Mouse (Mus musculus): ENCODE results near the gene Tango6. TPM values are rescaled to one million over a fixed set of nuclear protein-coding genes. Genes with fewer than 3 reads are reported as not detected.
"Not testable (repeated sequence)": the region's sequence is repeated elsewhere in the genome, so short reads cannot be mapped to it uniquely, and the experiment has no call there.

Tango6 gene
- polyA plus RNA-seq, 1 experiment from 2014 or later: 10.1 TPM

DNA sequence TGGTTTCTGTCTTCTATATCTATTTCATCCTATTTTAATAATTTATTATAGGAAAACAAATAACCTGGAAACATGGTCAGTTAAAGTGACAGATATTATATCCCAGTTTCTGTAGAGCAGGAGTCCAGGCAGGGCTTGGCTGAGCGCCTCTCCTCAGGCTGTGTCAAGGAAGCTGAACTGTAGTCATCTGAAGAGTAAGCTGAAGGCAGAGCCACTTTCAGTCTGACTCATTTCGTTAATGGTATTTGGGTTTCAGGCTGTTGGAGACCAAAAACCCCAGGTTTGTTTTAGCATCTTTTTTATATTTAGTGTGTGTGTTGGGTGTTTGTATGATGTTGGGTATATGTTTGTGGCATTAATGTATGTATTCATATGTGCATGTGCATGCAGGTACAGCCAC, 112.0 kb downstream of the Tango6 start:
- Histone ChIP-seq H3K4me1 (ENCODE audit: control insufficient read depth, insufficient read depth, low read length) (no peaks in the 10 kb centered on the region), H3K9me3 (ENCODE audit: control insufficient read depth, low read depth, low read length) (no peaks in the 10 kb centered on the region), H3K9ac (replicated peaks; ENCODE audit: low read depth, low read length) (no peak overlapping the region), H3K36me3 (ENCODE audit: control insufficient read depth, insufficient read depth, low read length) (no peaks in the 10 kb centered on the region), H3K27me3 (ENCODE audit: control insufficient read depth, insufficient read depth, low read length) (no peaks in the 10 kb centered on the region), H3K27ac (ENCODE audit: low read length) (no peak overlapping the region), H3K4me3 (ENCODE audit: low read depth, low read length) (no peak overlapping the region), H3K4me2 (replicated peaks; ENCODE audit: low read depth, low read length) (no peak overlapping the region)
- 89% methylated on average over 2 of the region's 2 CpGs for WGBS
- no peak for ATAC-seq (ENCODE audit: insufficient number of reproducible peaks, insufficient read depth, low FRiP score, low read depth)

DNA sequence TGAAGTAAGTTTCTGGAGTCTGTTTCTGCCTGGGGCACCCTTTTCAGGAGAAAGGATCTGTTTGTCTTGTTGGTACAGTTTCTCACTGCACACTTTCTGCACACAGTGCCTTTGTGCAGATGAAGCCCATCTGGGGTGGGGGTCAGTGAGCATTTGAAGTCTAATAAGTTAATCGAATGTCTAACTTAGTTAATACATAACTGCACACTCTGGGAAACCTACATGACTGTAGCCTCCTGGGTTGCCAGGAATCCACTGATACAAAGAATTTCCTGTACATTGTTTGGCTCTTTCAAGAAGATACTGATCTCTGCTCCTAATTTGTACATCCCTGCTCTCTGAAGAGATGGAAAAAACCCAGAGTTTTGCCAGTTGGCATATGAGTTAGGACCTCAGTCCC, 117.0 kb downstream of the Tango6 start:
- no peak overlapping the region for H3K27ac ChIP-seq (ENCODE audit: low read length)
- H3K9ac ChIP-seq (replicated peaks; ENCODE audit: low read depth, low read length): no peak overlapping the region
- no peak overlapping the region for H3K4me2 ChIP-seq (replicated peaks; ENCODE audit: low read depth, low read length)
- H3K4me1 ChIP-seq (ENCODE audit: control insufficient read depth, insufficient read depth, low read length): no peaks in the 10 kb centered on the region
- no peaks in the 10 kb centered on the region for H3K9me3 ChIP-seq (ENCODE audit: control insufficient read depth, low read depth, low read length)
- no peak for ATAC-seq (ENCODE audit: insufficient number of reproducible peaks, insufficient read depth, low FRiP score, low read depth)
- no peaks in the 10 kb centered on the region for H3K27me3 ChIP-seq (ENCODE audit: control insufficient read depth, insufficient read depth, low read length)
- no peak overlapping the region for H3K4me3 ChIP-seq (ENCODE audit: low read depth, low read length)
- WGBS: 61% methylated on average over 1 of the region's 1 CpGs
- H3K36me3 ChIP-seq (ENCODE audit: control insufficient read depth, insufficient read depth, low read length): no peaks in the 10 kb centered on the region

DNA sequence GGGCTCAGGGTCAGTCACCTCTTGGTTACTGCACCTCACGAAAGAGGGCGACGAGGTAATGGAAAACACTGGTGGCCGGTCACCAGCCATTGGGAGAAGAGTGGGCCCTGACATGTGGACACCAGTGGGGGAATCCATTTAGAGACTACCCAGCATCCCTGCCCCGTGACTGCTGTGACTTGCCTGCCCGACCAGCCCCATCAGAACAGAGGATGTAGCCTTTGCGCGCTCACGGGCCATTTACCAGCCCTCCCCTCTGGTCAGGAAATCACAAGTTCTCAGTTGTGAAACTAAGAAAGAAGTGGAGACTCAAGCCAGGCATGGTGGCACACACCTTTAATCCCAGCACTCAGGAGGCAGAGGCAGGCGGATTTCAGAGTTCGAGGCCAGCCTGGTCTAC, 118.4 kb downstream of the Tango6 start:
- 92% methylated on average over 11 of the region's 11 CpGs for WGBS
- no peak overlapping the region for H3K4me3 ChIP-seq (ENCODE audit: low read depth, low read length)
- no peaks in the 10 kb centered on the region for H3K36me3 ChIP-seq (ENCODE audit: control insufficient read depth, insufficient read depth, low read length)
- no peak overlapping the region for H3K4me2 ChIP-seq (replicated peaks; ENCODE audit: low read depth, low read length)
- no peak overlapping the region for H3K27ac ChIP-seq (ENCODE audit: low read length)
- H3K9me3 ChIP-seq (ENCODE audit: control insufficient read depth, low read depth, low read length): peaks cover 3% of the 10 kb centered on the region; the same call in 1 of the 2 replicates
- H3K4me1 ChIP-seq (ENCODE audit: control insufficient read depth, insufficient read depth, low read length): no peaks in the 10 kb centered on the region
- no peaks in the 10 kb centered on the region for H3K27me3 ChIP-seq (ENCODE audit: control insufficient read depth, insufficient read depth, low read length)
- no peak for ATAC-seq (ENCODE audit: insufficient number of reproducible peaks, insufficient read depth, low FRiP score, low read depth)
- no peak overlapping the region for H3K9ac ChIP-seq (replicated peaks; ENCODE audit: low read depth, low read length)

DNA sequence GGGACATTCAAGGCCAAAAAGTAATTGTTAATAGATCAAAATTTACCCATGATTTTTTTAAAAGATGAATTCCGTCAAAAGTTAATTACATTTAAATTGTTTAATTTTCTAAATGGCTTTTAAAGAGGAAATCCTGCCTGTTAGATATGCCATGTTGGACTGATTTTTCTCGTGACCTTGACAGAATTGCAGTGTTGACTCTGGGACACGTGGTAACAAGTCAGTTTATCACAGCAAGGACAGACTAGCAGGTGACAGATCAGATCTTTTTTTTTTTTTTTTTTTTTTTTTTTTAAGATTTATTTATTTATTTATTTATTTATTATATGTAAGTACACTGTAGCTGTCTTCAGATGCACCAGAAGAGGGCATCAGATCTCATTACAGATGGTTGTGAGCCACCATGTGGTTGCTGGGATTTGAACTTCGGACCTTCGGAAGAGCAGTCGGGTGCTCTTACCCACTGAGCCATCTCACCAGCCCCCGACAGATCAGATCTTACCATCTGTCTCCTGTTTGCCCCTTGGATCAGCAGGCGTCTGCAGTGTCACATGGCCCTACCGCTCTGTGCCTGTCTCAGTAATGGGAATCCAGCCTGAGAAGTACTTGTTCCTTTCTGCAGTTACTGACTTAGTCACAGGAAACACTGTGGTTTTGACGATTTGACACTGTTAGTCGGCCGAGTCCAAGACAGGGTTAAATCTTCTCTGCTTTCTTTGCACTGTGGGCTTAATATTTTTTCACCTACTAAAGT, 119.7 kb downstream of the Tango6 start:
- H3K4me3 ChIP-seq (ENCODE audit: low read depth, low read length); H3K9me3 ChIP-seq (ENCODE audit: control insufficient read depth, low read depth, low read length); H3K9ac ChIP-seq (replicated peaks; ENCODE audit: low read depth, low read length); H3K4me1 ChIP-seq (ENCODE audit: control insufficient read depth, insufficient read depth, low read length); H3K36me3 ChIP-seq (ENCODE audit: control insufficient read depth, insufficient read depth, low read length); H3K4me2 ChIP-seq (replicated peaks; ENCODE audit: low read depth, low read length); H3K27ac ChIP-seq (ENCODE audit: low read length); H3K27me3 ChIP-seq (ENCODE audit: control insufficient read depth, insufficient read depth, low read length); ATAC-seq (ENCODE audit: insufficient number of reproducible peaks, insufficient read depth, low FRiP score, low read depth): not testable (repeated sequence)
- 78% methylated on average over 12 of the region's 12 CpGs for WGBS

DNA sequence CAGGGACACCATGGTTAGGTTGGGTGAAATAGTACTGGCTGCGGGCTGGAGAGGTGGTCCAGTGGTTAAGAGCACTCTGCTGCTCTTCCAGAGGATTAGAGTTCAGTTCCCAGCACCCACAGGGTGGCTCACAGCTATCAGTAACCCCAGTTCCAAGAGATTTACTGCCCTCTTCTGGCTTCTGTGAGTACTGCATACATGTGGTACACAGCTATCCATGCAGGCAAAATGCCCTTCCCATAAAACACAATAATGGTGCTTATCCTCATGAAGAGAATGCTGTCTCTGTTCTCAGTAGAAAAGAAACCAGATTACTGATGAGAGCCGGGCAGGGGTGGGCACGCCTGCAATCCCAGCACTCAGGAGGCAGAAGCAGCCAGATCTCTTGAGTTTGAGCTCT, 123.0 kb downstream of the Tango6 start:
- 92% methylated on average over 3 of the region's 3 CpGs for WGBS
- no peak overlapping the region for H3K27ac ChIP-seq (ENCODE audit: low read length)
- no peaks in the 10 kb centered on the region for H3K27me3 ChIP-seq (ENCODE audit: control insufficient read depth, insufficient read depth, low read length)
- H3K36me3 ChIP-seq (ENCODE audit: control insufficient read depth, insufficient read depth, low read length): 0 out of 2 replicates have a peak, but pooled peaks cover 3% of the 10 kb centered on the region
- H3K9me3 ChIP-seq (ENCODE audit: control insufficient read depth, low read depth, low read length): peaks cover 3% of the 10 kb centered on the region; the same call in 1 of the 2 replicates
- H3K9ac ChIP-seq (replicated peaks; ENCODE audit: low read depth, low read length): no peak overlapping the region
- no peak overlapping the region for H3K4me3 ChIP-seq (ENCODE audit: low read depth, low read length)
- no peak for ATAC-seq (ENCODE audit: insufficient number of reproducible peaks, insufficient read depth, low FRiP score, low read depth)
- H3K4me2 ChIP-seq (replicated peaks; ENCODE audit: low read depth, low read length): no peak overlapping the region
- H3K4me1 ChIP-seq (ENCODE audit: control insufficient read depth, insufficient read depth, low read length): no peaks in the 10 kb centered on the region

DNA sequence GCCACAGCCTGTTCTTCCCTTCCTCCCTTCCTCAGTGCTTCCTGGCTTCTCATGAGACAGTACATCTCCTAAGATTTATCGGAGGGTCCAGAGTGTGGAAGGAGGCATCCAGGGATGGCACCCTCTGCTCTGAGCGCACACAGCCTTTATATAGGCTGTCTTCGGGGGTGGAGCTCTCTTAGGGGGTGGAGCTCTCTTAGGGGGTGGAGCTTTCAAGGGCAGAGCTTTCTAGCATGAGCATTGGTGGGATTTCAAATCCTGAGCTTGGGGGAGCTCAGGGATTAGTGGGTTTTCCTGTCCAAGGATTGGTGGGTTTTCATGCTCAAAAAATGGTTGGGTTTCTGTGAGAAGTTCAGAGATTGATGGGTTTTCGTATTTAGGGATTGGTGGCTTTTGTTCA, 124.6 kb downstream of the Tango6 start:
- WGBS: 92% methylated on average over 4 of the region's 4 CpGs
- Histone ChIP-seq H3K4me2 (replicated peaks; ENCODE audit: low read depth, low read length) (no peak overlapping the region), H3K27ac (ENCODE audit: low read length) (no peak overlapping the region), H3K4me3 (ENCODE audit: low read depth, low read length) (no peak overlapping the region), H3K27me3 (ENCODE audit: control insufficient read depth, insufficient read depth, low read length) (no peaks in the 10 kb centered on the region), H3K4me1 (ENCODE audit: control insufficient read depth, insufficient read depth, low read length) (no peaks in the 10 kb centered on the region), H3K9ac (replicated peaks; ENCODE audit: low read depth, low read length) (no peak overlapping the region), H3K36me3 (ENCODE audit: control insufficient read depth, insufficient read depth, low read length) (0 out of 2 replicates have a peak, but pooled peaks cover 3% of the 10 kb centered on the region), H3K9me3 (ENCODE audit: control insufficient read depth, low read depth, low read length) (peaks cover 3% of the 10 kb centered on the region; the same call in 1 of the 2 replicates)
- ATAC-seq (ENCODE audit: insufficient number of reproducible peaks, insufficient read depth, low FRiP score, low read depth): no peak

DNA sequence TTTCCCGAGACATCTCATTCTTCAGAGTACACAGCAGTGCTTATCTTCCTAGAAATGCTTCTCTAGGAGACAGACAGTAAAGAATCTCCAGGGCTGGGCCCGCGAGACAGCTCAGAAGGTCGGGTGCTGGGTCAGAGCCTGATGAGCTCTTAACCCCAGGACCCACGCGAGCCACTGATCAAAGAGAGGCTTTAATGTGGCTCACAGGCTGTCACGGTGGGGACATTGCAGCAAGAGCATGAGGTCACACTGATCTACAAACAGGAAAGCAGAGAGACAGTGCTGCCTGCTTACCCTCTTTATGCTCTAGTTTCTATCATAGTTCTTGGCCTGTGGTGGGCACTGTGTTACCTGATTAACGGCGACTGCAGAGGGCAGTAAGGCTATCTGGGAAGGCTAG, 126.9 kb downstream of the Tango6 start:
- no peak overlapping the region for H3K4me2 ChIP-seq (replicated peaks; ENCODE audit: low read depth, low read length)
- H3K9me3 ChIP-seq (ENCODE audit: control insufficient read depth, low read depth, low read length): peaks cover 3% of the 10 kb centered on the region; the same call in 1 of the 2 replicates
- no peak for ATAC-seq (ENCODE audit: insufficient number of reproducible peaks, insufficient read depth, low FRiP score, low read depth)
- no peak overlapping the region for H3K9ac ChIP-seq (replicated peaks; ENCODE audit: low read depth, low read length)
- H3K27ac ChIP-seq (ENCODE audit: low read length): no peak overlapping the region
- 0 out of 2 replicates have a peak, but pooled peaks cover 3% of the 10 kb centered on the region for H3K36me3 ChIP-seq (ENCODE audit: control insufficient read depth, insufficient read depth, low read length)
- no peaks in the 10 kb centered on the region for H3K4me1 ChIP-seq (ENCODE audit: control insufficient read depth, insufficient read depth, low read length)
- 38% methylated on average over 9 of the region's 9 CpGs for WGBS
- no peaks in the 10 kb centered on the region for H3K27me3 ChIP-seq (ENCODE audit: control insufficient read depth, insufficient read depth, low read length)
- no peak overlapping the region for H3K4me3 ChIP-seq (ENCODE audit: low read depth, low read length)

DNA sequence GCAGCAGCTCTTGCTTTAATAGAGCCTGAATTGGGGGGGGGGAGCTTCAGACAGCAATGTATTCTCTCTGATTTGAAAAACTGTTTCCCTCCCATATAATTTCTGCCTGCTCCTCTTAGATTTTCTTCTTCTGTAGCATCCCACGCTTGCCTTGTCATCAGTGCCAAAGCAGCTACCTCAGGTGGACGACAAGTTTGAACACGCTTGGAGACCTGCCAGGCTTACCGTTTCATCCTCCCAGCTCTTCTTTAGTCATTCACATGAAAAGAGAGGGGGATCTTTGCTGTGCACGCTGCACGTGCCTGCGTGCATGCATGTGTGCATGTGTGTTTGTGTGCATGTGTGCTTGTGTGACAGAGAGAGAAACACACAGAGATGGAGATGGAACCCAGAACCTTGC, 127.5 kb downstream of the Tango6 start:
- Histone ChIP-seq H3K4me1 (ENCODE audit: control insufficient read depth, insufficient read depth, low read length) (no peaks in the 10 kb centered on the region), H3K9me3 (ENCODE audit: control insufficient read depth, low read depth, low read length) (peaks cover 3% of the 10 kb centered on the region; the same call in 1 of the 2 replicates), H3K4me2 (replicated peaks; ENCODE audit: low read depth, low read length) (no peak overlapping the region), H3K9ac (replicated peaks; ENCODE audit: low read depth, low read length) (no peak overlapping the region), H3K27ac (ENCODE audit: low read length) (no peak overlapping the region), H3K27me3 (ENCODE audit: control insufficient read depth, insufficient read depth, low read length) (no peaks in the 10 kb centered on the region), H3K36me3 (ENCODE audit: control insufficient read depth, insufficient read depth, low read length) (0 out of 2 replicates have a peak, but pooled peaks cover 3% of the 10 kb centered on the region), H3K4me3 (ENCODE audit: low read depth, low read length) (no peak overlapping the region)
- ATAC-seq (ENCODE audit: insufficient number of reproducible peaks, insufficient read depth, low FRiP score, low read depth): no peak
- WGBS: 81% methylated on average over 7 of the region's 7 CpGs

DNA sequence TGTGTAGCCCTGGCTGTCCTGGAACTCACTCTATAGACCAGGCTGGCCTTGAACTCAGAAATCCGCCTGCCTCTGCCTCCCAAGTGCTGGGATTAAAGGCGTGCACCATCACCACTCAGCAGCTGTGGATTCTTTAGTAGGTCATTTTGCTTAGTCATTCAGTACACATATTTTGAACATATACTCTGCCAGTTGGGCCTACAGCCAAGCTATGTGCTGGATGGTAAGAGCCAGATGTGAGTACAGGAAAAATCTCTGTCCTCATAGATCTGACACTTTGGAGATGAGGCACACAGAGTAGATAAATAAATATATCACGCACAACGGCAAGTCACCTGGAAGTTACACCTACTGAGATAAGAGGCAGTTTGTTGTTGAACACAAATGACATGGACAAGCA, 129.7 kb downstream of the Tango6 start:
- Histone ChIP-seq H3K4me3 (ENCODE audit: low read depth, low read length) (no peak overlapping the region), H3K36me3 (ENCODE audit: control insufficient read depth, insufficient read depth, low read length) (0 out of 2 replicates have a peak, but pooled peaks cover 3% of the 10 kb centered on the region), H3K27me3 (ENCODE audit: control insufficient read depth, insufficient read depth, low read length) (no peaks in the 10 kb centered on the region), H3K4me2 (replicated peaks; ENCODE audit: low read depth, low read length) (no peak overlapping the region), H3K9ac (replicated peaks; ENCODE audit: low read depth, low read length) (no peak overlapping the region), H3K4me1 (ENCODE audit: control insufficient read depth, insufficient read depth, low read length) (peaks cover 8% of the 10 kb centered on the region; the same call in 1 of the 2 replicates), H3K27ac (ENCODE audit: low read length) (no peak overlapping the region), H3K9me3 (ENCODE audit: control insufficient read depth, low read depth, low read length) (no peaks in the 10 kb centered on the region)
- 85% methylated on average over 4 of the region's 4 CpGs for WGBS
- no peak for ATAC-seq (ENCODE audit: insufficient number of reproducible peaks, insufficient read depth, low FRiP score, low read depth)

Measured in stomach, embryonic 14.5 days (tissue).